ENCODE assay signal across 9 mouse cellular contexts in the genomic region with DNA sequence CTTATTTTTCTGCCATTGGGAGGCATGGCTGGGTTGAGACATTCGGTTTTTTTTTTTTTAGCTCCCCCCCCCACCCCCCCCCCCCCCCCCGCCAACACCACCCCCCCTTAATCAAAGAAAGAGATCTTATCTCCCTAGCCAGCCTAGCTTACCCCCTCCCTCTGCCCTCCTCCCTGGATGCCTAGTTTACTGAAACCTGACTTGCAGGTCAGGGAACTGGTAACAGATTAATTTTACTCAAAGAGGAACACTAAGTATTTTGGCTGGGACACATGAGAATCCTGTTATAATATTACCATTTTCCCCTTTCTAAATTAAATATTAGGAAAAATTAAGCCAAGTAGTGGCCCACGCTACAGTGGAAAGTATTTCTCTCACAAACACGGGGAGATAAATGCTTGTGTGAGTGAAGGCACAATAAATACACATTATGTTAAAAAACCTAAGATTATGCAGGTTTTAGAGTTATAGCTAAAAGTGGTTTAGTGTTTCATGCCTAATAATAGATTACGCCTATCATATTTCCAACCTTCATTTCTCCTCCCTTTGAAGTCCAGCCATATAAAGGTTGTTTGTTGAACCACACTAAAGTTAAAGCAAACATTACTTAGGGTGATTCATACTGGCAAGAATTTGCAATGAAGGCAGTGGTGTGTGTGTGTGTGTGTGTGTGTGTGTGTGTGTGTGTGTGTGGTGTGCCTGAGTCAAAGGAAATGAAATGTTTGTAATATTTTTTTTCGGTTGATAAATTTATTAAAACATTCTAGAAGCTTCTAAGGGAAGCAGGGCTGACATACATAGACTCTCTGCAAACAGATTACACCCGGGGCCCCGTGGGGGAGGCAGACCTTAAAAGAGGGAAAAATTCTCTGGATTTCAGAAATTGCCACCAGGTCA.
A peak's percentile ranks its signal among the peaks of the same experiment; 100 is the strongest.
DNase-seq lines count a peak whose midpoint lies in the region; ATAC-seq and TF ChIP-seq lines count a peak whose summit lies in the region.
"Had no signal": no experiment of that assay in that cellular context is flagged by ENCODE, and none has a peak within 500 bp of the region (broad histone marks: within the 10 kb centered on the region; RNA-seq: fewer than 3 reads in every experiment).

No protein-coding gene starts in this region.

- no peak overlapping the region for H3K9ac ChIP-seq in midbrain, embryonic 14.5 days (replicated peaks; ENCODE audit: low read length)
- no peak overlapping the region for H3K9ac ChIP-seq in midbrain, postnatal 0 days (replicated peaks; ENCODE audit: low read length, poor library complexity, severe bottlenecking)

- no peak for ATAC-seq in midbrain, embryonic 14.5 days (ENCODE audit: low FRiP score, low TSS enrichment)
- ATAC-seq in midbrain, postnatal 0 days (ENCODE audit: low FRiP score): no peak

- no peaks in the 10 kb centered on the region for H3K36me3 ChIP-seq in midbrain, embryonic 14.5 days (ENCODE audit: control insufficient read depth, insufficient read depth, low read length)
- no peaks in the 10 kb centered on the region for H3K36me3 ChIP-seq in midbrain, postnatal 0 days (ENCODE audit: insufficient read depth, low read length)

- peaks cover 16% of the 10 kb centered on the region for H3K4me1 ChIP-seq in midbrain, embryonic 14.5 days (ENCODE audit: control insufficient read depth, insufficient read depth, low read length)
- no peaks in the 10 kb centered on the region for H3K4me1 ChIP-seq in midbrain, postnatal 0 days (ENCODE audit: insufficient read depth, low read length)

- peak; percentile 30 for DNase-seq in midbrain, embryonic 14.5 days
- no peak for DNase-seq in midbrain, postnatal 0 days (ENCODE audit: low spot score)
- peak; percentile 29 for DNase-seq in embryo, embryonic 9.5 days (ENCODE audit: extremely low spot score)
- peak; percentile 85 for DNase-seq in kidney, adult 9 months
- DNase-seq in lung, postnatal 4 days: peak; percentile 69 to 76
- DNase-seq in ovary, postnatal 10 days (ENCODE audit: low spot score): no peak
- no peak for DNase-seq in thymus, postnatal 36 days
- no peak for DNase-seq in gastrocnemius, adult 8-10 months (ENCODE audit: low spot score in 2 of 2)

- WGBS in midbrain, embryonic 14.5 days: 50% methylated on average over 7 of the region's 8 CpGs
- 44% methylated on average over 8 of the region's 8 CpGs for WGBS in midbrain, postnatal 0 days

- H3K27ac ChIP-seq in midbrain, embryonic 14.5 days (replicated peaks; ENCODE audit: low read depth, low read length): no peak overlapping the region; the same call in 1 of the 2 replicates
- no peak overlapping the region for H3K27ac ChIP-seq in midbrain, postnatal 0 days (ENCODE audit: low read depth, low read length)

- H3K27me3 ChIP-seq in midbrain, embryonic 14.5 days (ENCODE audit: control insufficient read depth, insufficient read depth, low read length): no peaks in the 10 kb centered on the region
- H3K27me3 ChIP-seq in midbrain, postnatal 0 days (ENCODE audit: insufficient read depth, low read length): no peaks in the 10 kb centered on the region

- no peak for TF ChIP-seq CTCF in midbrain, postnatal 0 days (IDR thresholded peaks at IDR 0.05)

- H3K9me3 ChIP-seq in midbrain, embryonic 14.5 days (ENCODE audit: control insufficient read depth, low read length): no peaks in the 10 kb centered on the region
- no peaks in the 10 kb centered on the region for H3K9me3 ChIP-seq in midbrain, postnatal 0 days (ENCODE audit: low read length)

- H3K4me3 ChIP-seq in midbrain, embryonic 14.5 days (replicated peaks; ENCODE audit: low read depth, low read length): no peak overlapping the region
- H3K4me3 ChIP-seq in midbrain, postnatal 0 days (ENCODE audit: low read depth, low read length): no peak overlapping the region
- H3K4me3 ChIP-seq: megakaryocyte, embryonic 14.5 days had no signal

- no peak overlapping the region for H3K4me2 ChIP-seq in midbrain, embryonic 14.5 days (ENCODE audit: low read length)
- H3K4me2 ChIP-seq in midbrain, postnatal 0 days (ENCODE audit: low read depth, low read length, poor library complexity, severe bottlenecking): no peak overlapping the region

Comparison
In these comparisons a context has a peak if more than half of its experiments do, and no peak if none do; other contexts are left out.
1. DNase-seq: peak in midbrain, embryonic 14.5 days (single experiment), embryo, embryonic 9.5 days (single experiment), kidney, adult 9 months (single experiment) and lung, postnatal 4 days (2 of 2); none in midbrain, postnatal 0 days (single experiment), ovary, postnatal 10 days (single experiment), thymus, postnatal 36 days (0 of 2) and gastrocnemius, adult 8-10 months (0 of 2).